Mouse (Mus musculus): ENCODE results near the gene Nfya. TPM values are rescaled to one million over a fixed set of nuclear protein-coding genes. Genes with fewer than 3 reads are reported as not detected.

Nfya gene
- polyA plus RNA-seq, 1 experiment from 2014 or later, result 3.5 TPM

- DNase-seq (ENCODE audit: low spot score) (no peak), ATAC-seq (ENCODE audit: low FRiP score, low TSS enrichment) (no peak)
- Histone ChIP-seq H3K36me3 (ENCODE audit: control insufficient read depth, insufficient read depth, low read length) (no peaks in the 10 kb centered on the region), H3K9me3 (ENCODE audit: control insufficient read depth, low read length) (no peaks in the 10 kb centered on the region), H3K9ac (ENCODE audit: low read length) (no peak overlapping the region), H3K4me2 (replicated peaks; ENCODE audit: low read depth) (no peak overlapping the region), H3K27ac (replicated peaks) (no peak overlapping the region), H3K4me3 (ENCODE audit: low read depth, low read length) (no peak overlapping the region), H3K4me1 (replicated peaks; ENCODE audit: control insufficient read depth, insufficient read depth) (0 out of 2 replicates have a peak, but pooled peaks cover 3% of the 10 kb centered on the region), H3K27me3 (ENCODE audit: control insufficient read depth, insufficient read depth, low read length) (no peaks in the 10 kb centered on the region)
- whole genome bisulfite sequencing, result 78% methylated on average over 7 of the region's 7 CpGs
- no peak for TF ChIP-seq EP300 (optimal IDR thresholded peaks at IDR 0.05)
- TF ChIP-seq CTCF (IDR thresholded peaks at IDR 0.05; ENCODE audit: low read depth), result peak; percentile 53
These were observed 43.8 kb upstream of the Nfya start for GRCm38 (mm10) chr17:48453489-48453888.

GRCm38 (mm10) chr17:48451753-48452444 is 42.2 kb upstream of the Nfya start:
- ATAC-seq (ENCODE audit: low FRiP score, low TSS enrichment) (peak; percentile 50), DNase-seq (ENCODE audit: low spot score) (no peak)
- Histone ChIP-seq H3K9ac (ENCODE audit: low read length) (no peak overlapping the region), H3K4me2 (replicated peaks; ENCODE audit: low read depth) (no peak overlapping the region), H3K27ac (replicated peaks) (no peak overlapping the region), H3K9me3 (ENCODE audit: control insufficient read depth, low read length) (no peaks in the 10 kb centered on the region), H3K4me3 (ENCODE audit: low read depth, low read length) (no peak overlapping the region), H3K27me3 (ENCODE audit: control insufficient read depth, insufficient read depth, low read length) (no peaks in the 10 kb centered on the region), H3K36me3 (ENCODE audit: control insufficient read depth, insufficient read depth, low read length) (no peaks in the 10 kb centered on the region), H3K4me1 (replicated peaks; ENCODE audit: control insufficient read depth, insufficient read depth) (0 out of 2 replicates have a peak, but pooled peaks cover 3% of the 10 kb centered on the region)
- WGBS, result 54% methylated on average over 9 of the region's 9 CpGs
- TF ChIP-seq EP300 (optimal IDR thresholded peaks at IDR 0.05) (no peak), CTCF (IDR thresholded peaks at IDR 0.05; ENCODE audit: low read depth) (no peak)

- no peaks in the 10 kb centered on the region for H3K27me3 ChIP-seq (ENCODE audit: control insufficient read depth, insufficient read depth, low read length)
- WGBS, result 44% methylated on average over 7 of the region's 7 CpGs
- 0 out of 2 replicates have a peak, but pooled peaks cover 3% of the 10 kb centered on the region for H3K4me1 ChIP-seq (replicated peaks; ENCODE audit: control insufficient read depth, insufficient read depth)
- no peak for DNase-seq (ENCODE audit: low spot score)
- ATAC-seq (ENCODE audit: low FRiP score, low TSS enrichment), result no peak
- H3K27ac ChIP-seq (replicated peaks), result no peak within 1 kb of the TSS
- no peak within 1 kb of the TSS for H3K4me2 ChIP-seq (replicated peaks; ENCODE audit: low read depth)
- no peak within 1 kb of the TSS for H3K4me3 ChIP-seq (ENCODE audit: low read depth, low read length)
- no peaks in the 10 kb centered on the region for H3K9me3 ChIP-seq (ENCODE audit: control insufficient read depth, low read length)
- H3K9ac ChIP-seq (ENCODE audit: low read length), result no peak within 1 kb of the TSS
- TF ChIP-seq EP300 (optimal IDR thresholded peaks at IDR 0.05) (no peak), CTCF (IDR thresholded peaks at IDR 0.05; ENCODE audit: low read depth) (no peak)
- no peaks in the 10 kb centered on the region for H3K36me3 ChIP-seq (ENCODE audit: control insufficient read depth, insufficient read depth, low read length)
These were observed 41.6 kb upstream of the Nfya start, which contains the start of gene Tspo2 for GRCm38 (mm10) chr17:48451353-48451675. Tspo2 (minus strand) TSS chr17:48451522.

- H3K9me3 ChIP-seq (ENCODE audit: control insufficient read depth, low read length), result no peaks in the 10 kb centered on the region
- 80% methylated on average over 13 of the region's 13 CpGs for WGBS
- H3K4me3 ChIP-seq (ENCODE audit: low read depth, low read length), result no peak overlapping the region
- H3K36me3 ChIP-seq (ENCODE audit: control insufficient read depth, insufficient read depth, low read length), result no peaks in the 10 kb centered on the region
- no peak overlapping the region for H3K4me2 ChIP-seq (replicated peaks; ENCODE audit: low read depth)
- TF ChIP-seq EP300 (optimal IDR thresholded peaks at IDR 0.05), result no peak
- TF ChIP-seq CTCF (IDR thresholded peaks at IDR 0.05; ENCODE audit: low read depth), result no peak
- ATAC-seq (ENCODE audit: low FRiP score, low TSS enrichment) (no peak), DNase-seq (ENCODE audit: low spot score) (no peak)
- H3K27me3 ChIP-seq (ENCODE audit: control insufficient read depth, insufficient read depth, low read length), result no peaks in the 10 kb centered on the region
- 0 out of 2 replicates have a peak, but pooled peaks cover 3% of the 10 kb centered on the region for H3K4me1 ChIP-seq (replicated peaks; ENCODE audit: control insufficient read depth, insufficient read depth)
- H3K27ac ChIP-seq (replicated peaks), result no peak overlapping the region
- H3K9ac ChIP-seq (ENCODE audit: low read length), result no peak overlapping the region
These were observed 41.1 kb upstream of the Nfya start for GRCm38 (mm10) chr17:48450666-48451352.

- Histone ChIP-seq H3K9me3 (ENCODE audit: control insufficient read depth, low read length) (no peaks in the 10 kb centered on the region), H3K4me2 (replicated peaks; ENCODE audit: low read depth) (no peak overlapping the region), H3K36me3 (ENCODE audit: control insufficient read depth, insufficient read depth, low read length) (no peaks in the 10 kb centered on the region), H3K4me1 (replicated peaks; ENCODE audit: control insufficient read depth, insufficient read depth) (0 out of 2 replicates have a peak, but pooled peaks cover 3% of the 10 kb centered on the region), H3K4me3 (ENCODE audit: low read depth, low read length) (no peak overlapping the region), H3K9ac (ENCODE audit: low read length) (no peak overlapping the region), H3K27ac (replicated peaks) (no peak overlapping the region), H3K27me3 (ENCODE audit: control insufficient read depth, insufficient read depth, low read length) (no peaks in the 10 kb centered on the region)
- ATAC-seq (ENCODE audit: low FRiP score, low TSS enrichment), result no peak
- DNase-seq (ENCODE audit: low spot score), result no peak
- 74% methylated on average over 8 of the region's 8 CpGs for WGBS
- no peak for TF ChIP-seq CTCF (IDR thresholded peaks at IDR 0.05; ENCODE audit: low read depth)
- TF ChIP-seq EP300 (optimal IDR thresholded peaks at IDR 0.05), result no peak
These were observed 38.0 kb upstream of the Nfya start for GRCm38 (mm10) chr17:48447675-48448074.
